Mouse (Mus musculus) embryonic facial prominence, embryonic 14.5 days (tissue): ENCODE measurements around the gene Ccnd3. TPM values are rescaled to one million over a fixed set of nuclear protein-coding genes. Genes with fewer than 3 reads are reported as not detected.

ENCODE experiments used
- ATAC-seq: fragments of 200-750 bp; cut with Nextera tagmentation; 2 replicates; pipeline ENCODE4 v1.8.0; 2017; ENCODE audit warnings: low read depth, moderate number of reproducible peaks, moderate TSS enrichment
- DNase-seq: peaks from one replicate; pipeline ENCODE4 v3.0.0-alpha.2; 2015; ENCODE audit warnings: low spot score
- H3K27ac ChIP-seq: fragments of 300-500 bp; sonication (generic); replicated peaks from 2 replicates; pipeline ENCODE4 v1.5.1; 2014; ENCODE audit warnings: low read depth, mild to moderate bottlenecking, low read length, moderate library complexity
- H3K27me3 ChIP-seq: fragments of 300-500 bp; sonication (generic); replicated peaks from 2 replicates; pipeline ENCODE4 v1.6.1; 2014; ENCODE audit warnings: low read length; ENCODE audit not compliant: control insufficient read depth, insufficient read depth
- H3K36me3 ChIP-seq: fragments of 300-500 bp; sonication (generic); 2 replicates; pipeline ENCODE4 v1.6.1; 2014; ENCODE audit warnings: low read length, mixed read lengths; ENCODE audit not compliant: control insufficient read depth, insufficient read depth
- H3K4me1 ChIP-seq: fragments of 300-500 bp; sonication (generic); 2 replicates; pipeline ENCODE4 v1.6.1; 2014; ENCODE audit warnings: antibody characterized with exemption, low read length; ENCODE audit not compliant: control insufficient read depth, insufficient read depth
- H3K4me2 ChIP-seq: fragments of 300-500 bp; sonication (generic); 2 replicates; pipeline ENCODE4 v1.6.1; 2014; ENCODE audit warnings: low read depth, mild to moderate bottlenecking, low read length, moderate library complexity, mixed read lengths
- H3K4me3 ChIP-seq: fragments of 300-500 bp; sonication (generic); 2 replicates; pipeline ENCODE4 v1.5.1; 2014; ENCODE audit warnings: low read depth, mild to moderate bottlenecking, low read length
- H3K9ac ChIP-seq: fragments of 300-500 bp; sonication (generic); 2 replicates; pipeline ENCODE4 v1.6.1; 2014; ENCODE audit warnings: low read depth, mild to moderate bottlenecking, low read length, moderate library complexity, mixed read lengths
- H3K9me3 ChIP-seq: fragments of 300-500 bp; sonication (generic); 2 replicates; pipeline ENCODE4 v1.6.1; 2016; ENCODE audit warnings: low read length; ENCODE audit not compliant: control insufficient read depth
- WGBS: fragments of 180-500 bp; shearing (Covaris S2); extraction: QIAGEN DNeasy Blood & Tissue Kit; methylation state at CpG from one replicate; pipeline ENCODE4 v1.1.7; 2014; 5-methylcytosine and 5-hydroxymethylcytosine counted together
- polyA plus RNA-seq: library from polyadenylated mRNA; unstranded; fragments of >200 nt; fragmentation: Nextera tagmentation; extraction: Ambion mirVana; gene quantifications from 2 replicates; pipeline ENCODE4 v1.2.1, GENCODE M21; 2014

Ccnd3 gene
- polyA plus RNA-seq, 1 experiment from 2014 or later: 519 TPM

GRCm38 (mm10) chr17:47511111-47512020 is 6.5 kb downstream of the Ccnd3 start:
- DNase-seq: peak; percentile 99
- Histone ChIP-seq H3K36me3 (no peaks in the 10 kb centered on the region), H3K27me3 (no peaks in the 10 kb centered on the region), H3K4me1 (peaks cover 30% of the 10 kb centered on the region), H3K9ac (peak overlapping the region; percentile 49), H3K4me3 (peak overlapping the region; percentile 23), H3K4me2 (peak overlapping the region; percentile 52), H3K27ac (peak overlapping the region; percentile 81), H3K9me3 (no peaks in the 10 kb centered on the region)
- 11% methylated on average over 25 of the region's 25 CpGs for WGBS
- ATAC-seq: peak; percentile 91

- H3K9ac ChIP-seq: peak overlapping the region; percentile 2; the same call in 1 of the 2 replicates
- 55% methylated on average over 10 of the region's 10 CpGs for WGBS
- H3K4me1 ChIP-seq: peaks cover 27% of the 10 kb centered on the region
Observed at GRCm38 (mm10) chr17:47512956-47513775, 8.3 kb downstream of the Ccnd3 start.

GRCm38 (mm10) chr17:47515180-47515844 is 10.5 kb downstream of the Ccnd3 start:
- Histone ChIP-seq H3K36me3 (no peaks in the 10 kb centered on the region), H3K27ac (no peak overlapping the region; the same call in 1 of the 2 replicates), H3K4me2 (no peak overlapping the region), H3K4me3 (no peak overlapping the region), H3K9ac (no peak overlapping the region), H3K27me3 (no peaks in the 10 kb centered on the region), H3K4me1 (peaks cover 32% of the 10 kb centered on the region), H3K9me3 (no peaks in the 10 kb centered on the region)
- WGBS: 69% methylated on average over 7 of the region's 7 CpGs
- DNase-seq (peak; percentile 17), ATAC-seq (no peak)

More at GRCm38 (mm10) chr17:47512956-47513775, 8.3 kb downstream of the Ccnd3 start:
- Histone ChIP-seq H3K27ac (peak overlapping the region; percentile 12), H3K27me3 (no peaks in the 10 kb centered on the region), H3K4me2 (no peak overlapping the region), H3K36me3 (no peaks in the 10 kb centered on the region), H3K4me3 (no peak overlapping the region), H3K9me3 (no peaks in the 10 kb centered on the region)
- ATAC-seq: no peak
- peak; percentile 72 for DNase-seq

- peaks cover 33% of the 10 kb centered on the region for H3K4me1 ChIP-seq
- WGBS: 95% methylated on average over 3 of the region's 3 CpGs
Observed at GRCm38 (mm10) chr17:47516232-47516631, 11.4 kb downstream of the Ccnd3 start.

GRCm38 (mm10) chr17:47518205-47518604 is 13.4 kb downstream of the Ccnd3 start:
- no peaks in the 10 kb centered on the region for H3K27me3 ChIP-seq
- WGBS: 11% methylated on average over 8 of the region's 8 CpGs
- no peaks in the 10 kb centered on the region for H3K9me3 ChIP-seq
- DNase-seq (peak; percentile 92), ATAC-seq (peak; percentile 63)
- H3K36me3 ChIP-seq: no peaks in the 10 kb centered on the region
- no peak overlapping the region for H3K4me3 ChIP-seq
- peaks cover 44% of the 10 kb centered on the region for H3K4me1 ChIP-seq
- peak overlapping the region; percentile 44; the same call in 1 of the 2 replicates for H3K9ac ChIP-seq
- H3K4me2 ChIP-seq: peak overlapping the region; percentile 40
- H3K27ac ChIP-seq: peak overlapping the region; percentile 95

More at GRCm38 (mm10) chr17:47516232-47516631, 11.4 kb downstream of the Ccnd3 start:
- ATAC-seq: no peak
- Histone ChIP-seq H3K9me3 (no peaks in the 10 kb centered on the region), H3K36me3 (no peaks in the 10 kb centered on the region), H3K27me3 (no peaks in the 10 kb centered on the region), H3K27ac (no peak overlapping the region), H3K4me3 (no peak overlapping the region), H3K4me2 (no peak overlapping the region), H3K9ac (no peak overlapping the region)
- DNase-seq: no peak

- no peaks in the 10 kb centered on the region for H3K36me3 ChIP-seq
- WGBS: 3% methylated on average over 16 of the region's 17 CpGs
- H3K4me1 ChIP-seq: peaks cover 43% of the 10 kb centered on the region
- ATAC-seq: peak; percentile 90
- H3K9me3 ChIP-seq: no peaks in the 10 kb centered on the region
- H3K4me3 ChIP-seq: peak overlapping the region; percentile 17; the same call in 1 of the 2 replicates
- H3K27ac ChIP-seq: peak overlapping the region; percentile 96
- H3K4me2 ChIP-seq: peak overlapping the region; percentile 49
- H3K27me3 ChIP-seq: no peaks in the 10 kb centered on the region
- peak; percentile 97 for DNase-seq
- peak overlapping the region; percentile 59 for H3K9ac ChIP-seq
Observed at GRCm38 (mm10) chr17:47521551-47522258, 16.9 kb downstream of the Ccnd3 start.

- ATAC-seq (no peak), DNase-seq (peak; percentile 17)
- no peak overlapping the region for H3K4me2 ChIP-seq
- no peaks in the 10 kb centered on the region for H3K9me3 ChIP-seq
- peak overlapping the region; percentile 41; the same call in 1 of the 2 replicates for H3K9ac ChIP-seq
- H3K36me3 ChIP-seq: no peaks in the 10 kb centered on the region
- peak overlapping the region; percentile 96 for H3K27ac ChIP-seq
- 47% methylated on average over 4 of the region's 4 CpGs for WGBS
- H3K4me1 ChIP-seq: peaks cover 49% of the 10 kb centered on the region
- H3K27me3 ChIP-seq: no peaks in the 10 kb centered on the region
- H3K4me3 ChIP-seq: no peak overlapping the region
Observed at GRCm38 (mm10) chr17:47522536-47522935, 17.7 kb downstream of the Ccnd3 start.
